Comparison of ENCODE assay signal across 13 mouse cellular contexts in the genomic region with DNA sequence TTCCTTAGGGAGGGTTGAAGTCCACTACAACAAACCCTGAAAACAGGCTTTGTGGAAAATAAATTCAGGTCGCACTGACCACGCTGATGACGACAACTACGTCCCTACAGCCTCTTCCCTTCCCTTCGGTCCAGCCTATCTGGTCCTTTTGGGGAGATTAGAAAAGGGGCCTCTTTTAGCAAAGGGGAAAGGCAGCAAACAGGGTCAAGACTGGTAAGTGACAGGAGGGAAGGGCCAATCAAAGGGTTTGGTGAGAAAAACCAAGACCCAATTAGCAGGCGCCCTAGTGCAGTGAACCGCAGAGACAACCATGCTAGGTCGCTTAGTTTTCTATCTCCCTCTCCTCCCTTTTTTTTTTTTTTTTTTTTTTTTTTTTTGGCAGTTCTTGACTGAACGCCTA.
A peak's percentile ranks its signal among the peaks of the same experiment; 100 is the strongest.
DNase-seq lines count a peak whose midpoint lies in the region; ATAC-seq and TF ChIP-seq lines count a peak whose summit lies in the region.
"Had no signal": no experiment of that assay in that cellular context is flagged by ENCODE, and none has a peak within 500 bp of the region (broad histone marks: within the 10 kb centered on the region; RNA-seq: fewer than 3 reads in every experiment).

No protein-coding gene starts in this region.

- whole genome bisulfite sequencing in cerebellum, adult 2 months, result 48% methylated on average over 9 of the region's 9 CpGs
- 57% methylated on average over 9 of the region's 9 CpGs for WGBS in hindbrain, embryonic 11.5 days
- 59% methylated on average over 8 of the region's 9 CpGs for WGBS in hindbrain, embryonic 12.5 days
- WGBS in neural tube, embryonic 13.5 days, result 67% methylated on average over 9 of the region's 9 CpGs
- WGBS in forebrain, embryonic 15.5 days, result 46% methylated on average over 9 of the region's 9 CpGs

- peak; percentile 20 to 27 for DNase-seq in cerebellum, postnatal 14 days
- DNase-seq in cerebellum, adult 2 months, result no peak
- peak; percentile 18 for DNase-seq in hindbrain, embryonic 11.5 days (ENCODE audit: low spot score)
- no peak for DNase-seq in neural tube, embryonic 10.5 days (ENCODE audit: extremely low spot score, low spot score)
- no peak for DNase-seq in frontal cortex, postnatal 36 days (ENCODE audit: low spot score in 2 of 2)
- DNase-seq: cerebellum, adult 18-20 months; gastrocnemius, postnatal 14 days had no signal

- no peak for TF ChIP-seq CTCF in cerebellum, adult 2 months (IDR thresholded peaks at IDR 0.05; ENCODE audit: borderline replicate concordance, insufficient read depth, low read depth, low read length)

- H3K4me3 ChIP-seq in cerebellum, adult 2 months (replicated peaks; ENCODE audit: insufficient read depth, low read depth, low read length), result no peak overlapping the region
- H3K4me3 ChIP-seq in hindbrain, embryonic 11.5 days (ENCODE audit: low read depth, low read length), result no peak overlapping the region
- no peak overlapping the region for H3K4me3 ChIP-seq in hindbrain, embryonic 12.5 days
- no peak overlapping the region for H3K4me3 ChIP-seq in neural tube, embryonic 13.5 days
- no peak overlapping the region for H3K4me3 ChIP-seq in forebrain, embryonic 15.5 days
- H3K4me3 ChIP-seq: limb, embryonic 10.5 days; neural tube, embryonic 12.5 days had no signal

- no peaks in the 10 kb centered on the region for H3K9me3 ChIP-seq in hindbrain, embryonic 11.5 days (ENCODE audit: control insufficient read depth, low read length)
- no peaks in the 10 kb centered on the region for H3K9me3 ChIP-seq in hindbrain, embryonic 12.5 days (replicated peaks)
- H3K9me3 ChIP-seq in neural tube, embryonic 13.5 days, result no peaks in the 10 kb centered on the region
- no peaks in the 10 kb centered on the region for H3K9me3 ChIP-seq in forebrain, embryonic 15.5 days
- H3K9me3 ChIP-seq: limb, embryonic 10.5 days; neural tube, embryonic 12.5 days had no signal

- no peak for ATAC-seq in hindbrain, embryonic 11.5 days (ENCODE audit: low FRiP score)
- ATAC-seq in hindbrain, embryonic 12.5 days (ENCODE audit: low FRiP score), result no peak
- no peak for ATAC-seq in neural tube, embryonic 13.5 days (ENCODE audit: low read depth)
- no peak for ATAC-seq in forebrain, embryonic 15.5 days (replicated peaks)

- no peak overlapping the region for H3K27ac ChIP-seq in cerebellum, adult 2 months (ENCODE audit: insufficient read depth, low read length)
- no peak overlapping the region for H3K27ac ChIP-seq in hindbrain, embryonic 11.5 days (ENCODE audit: low read depth, low read length)
- H3K27ac ChIP-seq in hindbrain, embryonic 12.5 days, result no peak overlapping the region
- H3K27ac ChIP-seq in neural tube, embryonic 13.5 days (replicated peaks), result peak overlapping the region; percentile 20; the same call in 1 of the 2 replicates
- H3K27ac ChIP-seq in forebrain, embryonic 15.5 days (replicated peaks), result no peak overlapping the region
- H3K27ac ChIP-seq: hindbrain, embryonic 14.5 days; limb, embryonic 10.5 days; neural tube, embryonic 12.5 days had no signal

- H3K4me1 ChIP-seq in cerebellum, adult 2 months (ENCODE audit: control insufficient read depth, insufficient read depth, low read length), result no peaks in the 10 kb centered on the region
- H3K4me1 ChIP-seq in hindbrain, embryonic 11.5 days (replicated peaks; ENCODE audit: control insufficient read depth, insufficient read depth, low read length), result 0 out of 2 replicates have a peak, but pooled peaks cover 2% of the 10 kb centered on the region
- peaks cover 25% of the 10 kb centered on the region for H3K4me1 ChIP-seq in hindbrain, embryonic 12.5 days
- peaks cover 47% of the 10 kb centered on the region for H3K4me1 ChIP-seq in neural tube, embryonic 13.5 days (replicated peaks)
- peaks cover 13% of the 10 kb centered on the region for H3K4me1 ChIP-seq in forebrain, embryonic 15.5 days

- no peak overlapping the region for H3K4me2 ChIP-seq in hindbrain, embryonic 11.5 days (replicated peaks; ENCODE audit: low read depth, low read length)
- no peak overlapping the region for H3K4me2 ChIP-seq in hindbrain, embryonic 12.5 days (replicated peaks)
- no peak overlapping the region for H3K4me2 ChIP-seq in neural tube, embryonic 13.5 days
- H3K4me2 ChIP-seq in forebrain, embryonic 15.5 days (replicated peaks), result no peak overlapping the region
- H3K4me2 ChIP-seq: hindbrain, embryonic 14.5 days; neural tube, embryonic 12.5 days had no signal

- H3K27me3 ChIP-seq in cerebellum, adult 2 months (ENCODE audit: control insufficient read depth, insufficient read depth, low read length), result no peaks in the 10 kb centered on the region; the same call in 1 of the 2 replicates
- no peaks in the 10 kb centered on the region for H3K27me3 ChIP-seq in hindbrain, embryonic 11.5 days (ENCODE audit: control insufficient read depth, insufficient read depth, low read length)
- H3K27me3 ChIP-seq in hindbrain, embryonic 12.5 days, result no peaks in the 10 kb centered on the region
- no peaks in the 10 kb centered on the region for H3K27me3 ChIP-seq in neural tube, embryonic 13.5 days
- no peaks in the 10 kb centered on the region for H3K27me3 ChIP-seq in forebrain, embryonic 15.5 days
- H3K27me3 ChIP-seq: neural tube, embryonic 12.5 days had no signal

- no peak overlapping the region for H3K9ac ChIP-seq in hindbrain, embryonic 11.5 days (ENCODE audit: low read depth, low read length)
- H3K9ac ChIP-seq in hindbrain, embryonic 12.5 days, result no peak overlapping the region
- H3K9ac ChIP-seq in neural tube, embryonic 13.5 days, result no peak overlapping the region
- no peak overlapping the region for H3K9ac ChIP-seq in forebrain, embryonic 15.5 days (replicated peaks)
- H3K9ac ChIP-seq: hindbrain, embryonic 14.5 days; neural tube, embryonic 12.5 days had no signal

- TF ChIP-seq POLR2A in cerebellum, adult 2 months (IDR thresholded peaks at IDR 0.05; ENCODE audit: borderline replicate concordance, insufficient read depth, low read length), result no peak

- H3K36me3 ChIP-seq in hindbrain, embryonic 11.5 days (ENCODE audit: control insufficient read depth, insufficient read depth, low read length), result no peaks in the 10 kb centered on the region
- no peaks in the 10 kb centered on the region for H3K36me3 ChIP-seq in hindbrain, embryonic 12.5 days
- H3K36me3 ChIP-seq in neural tube, embryonic 13.5 days, result no peaks in the 10 kb centered on the region
- no peaks in the 10 kb centered on the region for H3K36me3 ChIP-seq in forebrain, embryonic 15.5 days
- H3K36me3 ChIP-seq: limb, embryonic 10.5 days; neural tube, embryonic 12.5 days had no signal

Comparison
In these comparisons a context has a peak if more than half of its experiments do, and no peak if none do; other contexts are left out.
1. DNase-seq: peak in cerebellum, postnatal 14 days (2 of 2) and hindbrain, embryonic 11.5 days (single experiment); none in cerebellum, adult 2 months (0 of 2), neural tube, embryonic 10.5 days (single experiment) and frontal cortex, postnatal 36 days (0 of 2).